Mouse (Mus musculus) midbrain, embryonic 10.5 days (tissue): ENCODE measurements around the gene Fkbp2. TPM values are rescaled to one million over a fixed set of nuclear protein-coding genes. Genes with fewer than 3 reads are reported as not detected.
"Not testable (repeated sequence)": the region's sequence is repeated elsewhere in the genome, so short reads cannot be mapped to it uniquely, and the experiment has no call there.

Experiments used
- DNase-seq: peaks from one replicate; pipeline ENCODE4 v3.0.0-alpha.2; 2017; ENCODE audit warnings: low spot score
- H3K27ac ChIP-seq: fragments of 300-500 bp; sonication (generic); replicated peaks from 2 replicates; pipeline ENCODE4 v1.5.1; 2016; ENCODE audit warnings: mild to moderate bottlenecking
- H3K27me3 ChIP-seq: fragments of 300-500 bp; sonication (generic); 2 replicates; pipeline ENCODE4 v1.6.1; 2016; ENCODE audit warnings: low read depth, mild to moderate bottlenecking; ENCODE audit not compliant: poor library complexity, severe bottlenecking
- H3K36me3 ChIP-seq: fragments of 300-500 bp; sonication (generic); 2 replicates; pipeline ENCODE4 v1.6.1; 2016; ENCODE audit warnings: mild to moderate bottlenecking, moderate library complexity
- H3K4me1 ChIP-seq: fragments of 300-500 bp; sonication (generic); 2 replicates; pipeline ENCODE4 v1.6.1; 2016
- H3K4me3 ChIP-seq: fragments of 300-500 bp; sonication (generic); 2 replicates; pipeline ENCODE4 v1.5.1; 2016; ENCODE audit warnings: mild to moderate bottlenecking, moderate library complexity
- H3K9me3 ChIP-seq: fragments of 300-500 bp; sonication (generic); replicated peaks from 2 replicates; pipeline ENCODE4 v1.6.1; 2016; ENCODE audit warnings: mild to moderate bottlenecking
- WGBS: fragments of 180-500 bp; shearing (Covaris S2); methylation state at CpG from one replicate; pipeline ENCODE4 v1.1.7; 2016; 5-methylcytosine and 5-hydroxymethylcytosine counted together
- polyA plus RNA-seq: library from polyadenylated mRNA; unstranded; fragments of >200 nt; fragmentation: Nextera tagmentation; extraction: Ambion mirVana; gene quantifications from 2 replicates; pipeline ENCODE4 v1.2.1, GENCODE M21; 2016

Gene Fkbp2
- polyA plus RNA-seq, 1 experiment from 2014 or later: 127 TPM

DNA sequence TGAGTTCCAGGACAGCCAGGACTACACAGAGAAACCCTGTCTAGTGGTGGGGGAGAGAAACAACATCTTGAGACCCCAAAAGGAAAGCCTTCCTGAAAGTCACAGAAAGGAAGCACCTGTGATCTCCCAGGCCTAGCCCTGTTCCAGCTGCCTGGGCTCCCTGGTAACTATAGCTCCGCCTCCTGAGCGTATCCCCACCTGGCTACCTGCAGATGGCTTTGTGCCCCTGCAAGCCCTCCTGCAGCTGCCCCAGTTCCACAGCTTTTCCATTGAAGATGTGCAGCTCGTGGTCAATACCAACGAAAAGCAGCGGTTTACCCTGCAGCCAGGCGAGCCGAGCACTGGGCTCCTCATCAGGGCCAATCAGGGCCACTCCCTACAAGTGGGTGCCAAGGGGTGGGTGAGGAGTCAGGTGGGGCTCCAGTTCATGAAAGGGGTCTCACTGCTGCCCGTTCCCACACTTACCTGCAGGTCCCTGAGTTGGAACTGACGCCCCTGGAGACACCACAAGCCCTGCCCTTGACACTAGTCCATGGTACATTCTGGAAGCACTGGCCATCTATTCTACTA lies 17.5 kb upstream of the Fkbp2 start:
- Histone ChIP-seq H3K36me3 (peaks cover 37% of the 10 kb centered on the region), H3K27ac (0 out of 2 replicates have a peak overlapping the region, but pooled peaks have one; percentile 33), H3K27me3 (no peaks in the 10 kb centered on the region), H3K9me3 (no peaks in the 10 kb centered on the region), H3K4me1 (peaks cover 46% of the 10 kb centered on the region), H3K4me3 (0 out of 2 replicates have a peak overlapping the region, but pooled peaks have one; percentile 71)
- DNase-seq: no peak
- 80% methylated on average over 9 of the region's 9 CpGs for WGBS

- H3K4me3 ChIP-seq: peak within 1 kb of the TSS; percentile 71
- DNase-seq: peak; percentile 89
- WGBS: under 1% methylated on average over 24 of the region's 24 CpGs
- H3K36me3 ChIP-seq: peaks cover 29% of the 10 kb centered on the region
- H3K9me3 ChIP-seq: no peaks in the 10 kb centered on the region
- no peaks in the 10 kb centered on the region for H3K27me3 ChIP-seq
- H3K4me1 ChIP-seq: peaks cover 58% of the 10 kb centered on the region
- peak within 1 kb of the TSS; percentile 86 for H3K27ac ChIP-seq
Measured at GRCm38 (mm10) chr19:6996006-6996405, 15.7 kb upstream of the Fkbp2 start, which contains the start of the genes Nudt22 and Trpt1. Nudt22 (minus strand) TSS chr19:6996117. Trpt1 (plus strand) TSS chr19:6996131.

DNA sequence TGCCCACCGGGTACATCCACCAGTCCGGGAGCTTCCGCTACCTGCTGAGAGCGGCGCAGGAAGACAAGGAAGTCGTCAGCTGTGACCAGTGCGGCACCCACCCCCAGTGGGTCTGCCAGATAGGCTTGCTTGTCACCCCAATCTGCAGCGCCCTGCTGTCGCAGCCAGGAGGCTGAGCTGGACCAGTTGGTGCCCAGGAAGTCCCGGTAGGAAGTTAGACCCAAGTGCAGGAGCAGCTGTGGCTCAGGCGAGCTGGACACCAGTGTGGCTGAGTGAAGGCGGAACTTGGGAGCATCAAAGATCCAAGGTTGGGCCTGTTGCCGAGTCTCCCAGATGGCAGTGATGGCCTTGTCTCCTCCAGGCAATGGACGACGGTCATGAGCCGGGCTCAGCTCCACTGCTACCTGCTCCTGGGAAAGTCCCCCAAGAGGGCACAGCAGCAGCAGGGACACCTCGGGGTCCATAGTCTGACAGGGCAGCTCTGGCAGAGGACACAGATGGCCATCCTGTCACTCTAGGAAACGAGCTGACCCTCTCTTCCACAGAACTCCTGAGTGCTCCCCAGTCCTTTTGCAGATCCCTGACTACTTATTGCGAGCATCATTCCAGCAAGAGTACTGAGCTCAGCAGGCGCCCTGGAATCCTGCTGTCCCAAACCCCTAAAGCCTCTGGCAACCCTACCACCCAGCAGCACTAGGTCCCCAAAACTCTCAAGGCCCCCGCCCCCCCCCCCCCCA lies 15.1 kb upstream of the Fkbp2 start:
- DNase-seq: no peak
- Histone ChIP-seq H3K27ac (peak overlapping the region; percentile 86), H3K4me1 (peaks cover 61% of the 10 kb centered on the region), H3K27me3 (no peaks in the 10 kb centered on the region), H3K4me3 (peak overlapping the region; percentile 71), H3K9me3 (no peaks in the 10 kb centered on the region), H3K36me3 (peaks cover 27% of the 10 kb centered on the region)
- 52% methylated on average over 21 of the region's 21 CpGs for WGBS

DNA sequence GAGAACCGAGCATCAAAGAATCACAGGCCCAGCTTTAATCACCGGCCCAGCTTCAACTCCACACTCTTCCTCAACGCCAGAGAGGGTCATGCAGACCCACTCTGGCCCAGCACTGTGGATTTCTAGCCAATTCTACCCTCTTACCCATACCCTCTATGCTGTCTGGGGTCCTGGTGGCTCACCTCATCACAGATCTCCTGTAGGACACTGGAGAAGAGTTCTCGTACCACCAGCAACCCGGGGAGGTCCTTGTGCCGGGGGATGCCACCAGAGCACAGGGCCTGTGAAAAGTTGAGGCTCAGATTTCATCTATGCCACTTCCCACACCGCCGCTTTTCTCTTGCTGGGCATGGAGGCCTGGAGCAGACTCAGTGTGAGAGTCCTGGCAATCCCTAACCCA lies 14.2 kb upstream of the Fkbp2 start:
- peaks cover 61% of the 10 kb centered on the region for H3K4me1 ChIP-seq
- DNase-seq: no peak
- no peak overlapping the region for H3K27ac ChIP-seq
- H3K9me3 ChIP-seq: no peaks in the 10 kb centered on the region
- peaks cover 19% of the 10 kb centered on the region for H3K36me3 ChIP-seq
- 89% methylated on average over 8 of the region's 8 CpGs for WGBS
- H3K4me3 ChIP-seq: peak overlapping the region; percentile 71; the same call in 1 of the 2 replicates
- H3K27me3 ChIP-seq: no peaks in the 10 kb centered on the region

- Histone ChIP-seq H3K27ac (no peak overlapping the region), H3K4me3 (no peak overlapping the region; the same call in 1 of the 2 replicates), H3K36me3 (peaks cover 17% of the 10 kb centered on the region), H3K4me1 (peaks cover 61% of the 10 kb centered on the region), H3K9me3 (no peaks in the 10 kb centered on the region), H3K27me3 (no peaks in the 10 kb centered on the region)
- WGBS: 87% methylated on average over 8 of the region's 8 CpGs
- no peak for DNase-seq
Measured at GRCm38 (mm10) chr19:6994002-6994401, 13.7 kb upstream of the Fkbp2 start.

- Histone ChIP-seq H3K27ac (peak overlapping the region; percentile 87), H3K27me3 (no peaks in the 10 kb centered on the region), H3K36me3 (peaks cover 9% of the 10 kb centered on the region), H3K9me3 (no peaks in the 10 kb centered on the region), H3K4me1 (peaks cover 63% of the 10 kb centered on the region), H3K4me3 (peak overlapping the region; percentile 71)
- WGBS: 66% methylated on average over 14 of the region's 14 CpGs
- DNase-seq: no peak
Measured at GRCm38 (mm10) chr19:6993011-6993770, 12.9 kb upstream of the Fkbp2 start.

GRCm38 (mm10) chr19:6992011-6992858 lies 11.9 kb upstream of the Fkbp2 start, which contains the start of gene Dnajc4:
Dnajc4 (minus strand) TSS chr19:6992572.
- H3K27me3 ChIP-seq: no peaks in the 10 kb centered on the region
- peaks cover 65% of the 10 kb centered on the region for H3K4me1 ChIP-seq
- peak within 1 kb of the TSS; percentile 87 for H3K27ac ChIP-seq
- 3% methylated on average over 37 of the region's 37 CpGs for WGBS
- H3K4me3 ChIP-seq: peak within 1 kb of the TSS; percentile 71
- H3K36me3 ChIP-seq: peaks cover 4% of the 10 kb centered on the region; the same call in 1 of the 2 replicates
- no peaks in the 10 kb centered on the region for H3K9me3 ChIP-seq
- DNase-seq: peak; percentile 98

GRCm38 (mm10) chr19:6991166-6991565 lies 10.9 kb upstream of the Fkbp2 start:
- not testable (repeated sequence) for H3K27me3 ChIP-seq, H3K4me3 ChIP-seq, H3K36me3 ChIP-seq, DNase-seq, H3K27ac ChIP-seq, H3K9me3 ChIP-seq
- 93% methylated on average over 6 of the region's 6 CpGs for WGBS
- peaks cover 65% of the 10 kb centered on the region for H3K4me1 ChIP-seq

- Histone ChIP-seq H3K27ac (no peak overlapping the region), H3K4me3 (no peak overlapping the region), H3K36me3 (peaks cover 6% of the 10 kb centered on the region), H3K9me3 (no peaks in the 10 kb centered on the region), H3K27me3 (no peaks in the 10 kb centered on the region), H3K4me1 (peaks cover 66% of the 10 kb centered on the region)
- WGBS: 91% methylated on average over 6 of the region's 6 CpGs
- no peak for DNase-seq
Measured at GRCm38 (mm10) chr19:6990712-6991111, 10.4 kb upstream of the Fkbp2 start.

GRCm38 (mm10) chr19:6989251-6989650 lies 8.9 kb upstream of the Fkbp2 start:
- Histone ChIP-seq H3K4me3 (no peak overlapping the region), H3K27ac (no peak overlapping the region), H3K27me3 (no peaks in the 10 kb centered on the region), H3K4me1 (peaks cover 56% of the 10 kb centered on the region), H3K9me3 (no peaks in the 10 kb centered on the region), H3K36me3 (peaks cover 19% of the 10 kb centered on the region)
- DNase-seq: no peak
- WGBS: 87% methylated on average over 8 of the region's 8 CpGs

- peaks cover 47% of the 10 kb centered on the region for H3K4me1 ChIP-seq
- peak overlapping the region; percentile 97 for H3K27ac ChIP-seq
- peaks cover 31% of the 10 kb centered on the region for H3K36me3 ChIP-seq
- peak overlapping the region; percentile 94 for H3K4me3 ChIP-seq
- DNase-seq: no peak
- 5% methylated on average over 8 of the region's 8 CpGs for WGBS
- H3K27me3 ChIP-seq: no peaks in the 10 kb centered on the region
- no peaks in the 10 kb centered on the region for H3K9me3 ChIP-seq
Measured at GRCm38 (mm10) chr19:6987904-6988285, 7.6 kb upstream of the Fkbp2 start.
